Mouse (Mus musculus) bone marrow macrophage, adult 2 months (primary cell): ENCODE results near the gene BC147527.

ENCODE experiments used
- CTCF ChIP-seq: IDR thresholded peaks from 2 replicates; pipeline ENCODE4 v1.5.1; 2012; ENCODE audit warnings: low read depth, mild to moderate bottlenecking, low read length, moderate library complexity
- POLR2A ChIP-seq: IDR thresholded peaks from 2 replicates; pipeline ENCODE4 v1.6.1; 2012; ENCODE audit warnings: mild to moderate bottlenecking, low read depth, low read length, borderline replicate concordance

DNA sequence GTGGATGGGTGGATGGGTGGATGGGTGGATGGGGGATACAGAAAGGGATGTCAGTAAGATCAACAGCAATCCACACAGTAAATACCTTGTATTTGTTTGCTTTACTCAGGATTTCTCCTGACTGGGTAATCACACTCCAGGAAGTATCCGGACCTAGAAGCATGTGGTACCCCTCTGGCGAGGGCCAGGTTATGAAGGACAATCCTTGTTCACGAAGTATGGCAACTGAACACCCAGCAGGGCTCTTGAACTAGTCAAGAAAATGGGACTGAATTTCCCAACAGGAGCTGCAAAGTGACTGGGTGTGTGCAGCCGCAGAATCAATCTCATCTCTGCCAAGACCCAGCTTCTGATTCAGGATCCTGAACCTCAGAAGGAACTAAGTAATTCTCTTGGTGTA, 661 bp downstream of the BC147527 start:
- TF ChIP-seq POLR2A (no peak), CTCF (no peak)
